Mouse (Mus musculus): ENCODE measurements at regions not wholly inside any gene's neighbourhood (a gene's known extent, or its start where the extent isn't known, plus 50 kb on each side); places are given as distances from the start of the nearest gene placed in this dataset.

DNA sequence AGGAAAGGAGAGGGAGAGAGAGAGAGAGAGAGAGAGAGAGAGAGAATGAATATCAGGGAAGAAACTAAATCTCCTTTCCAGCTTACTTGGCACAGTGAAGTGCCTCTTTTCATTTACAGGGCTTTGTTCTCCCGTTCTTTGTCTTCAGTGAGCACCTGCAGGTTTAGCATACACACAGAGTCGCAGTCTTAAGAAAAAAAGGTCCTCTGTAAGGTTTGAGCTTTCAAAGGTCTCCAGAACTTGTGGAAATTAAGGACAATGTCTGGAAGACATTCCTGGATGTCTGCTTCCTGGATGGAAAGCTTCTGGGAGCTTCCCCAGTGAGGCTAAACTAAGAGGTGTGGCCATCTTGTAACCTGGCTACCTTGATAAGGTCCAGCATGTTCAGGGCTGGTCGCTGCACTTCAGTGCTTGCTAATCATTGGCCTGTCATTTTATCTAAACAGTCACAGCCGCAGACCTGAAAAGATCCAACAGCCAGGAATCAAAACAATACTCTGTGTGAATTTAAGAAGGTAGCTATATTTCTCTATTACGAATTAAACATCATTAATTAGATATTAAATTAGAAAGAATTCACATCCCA is 113.1 kb upstream of the Ralgapa2 start:
- no peak for DNase-seq (ENCODE audit: low read depth)

GRCm38 (mm10) chr2:146626531-146626930 is 114.4 kb upstream of the Ralgapa2 start:
- no peak for DNase-seq (ENCODE audit: low read depth)

DNA sequence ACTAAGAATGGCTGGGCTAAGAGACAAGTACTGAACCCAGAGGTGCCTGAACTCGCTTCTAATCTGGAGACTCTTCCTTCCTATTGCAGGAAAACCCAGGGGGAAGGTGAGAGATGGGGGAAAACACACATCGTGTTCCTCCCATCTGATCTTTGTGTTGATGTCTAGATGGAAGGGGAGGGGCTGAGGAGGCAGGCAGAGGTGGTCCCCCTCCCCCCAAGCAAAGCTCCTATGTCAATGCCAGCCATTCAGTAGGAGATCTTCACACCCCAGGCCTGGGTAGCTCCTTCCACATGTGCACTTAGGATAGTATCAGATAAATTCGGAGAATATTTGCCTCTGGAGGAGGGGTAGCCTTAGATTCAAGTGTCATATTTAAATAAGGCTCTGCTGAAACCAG is 118.0 kb upstream of the Ralgapa2 start:
- DNase-seq (ENCODE audit: low read depth): no peak

- no peak for DNase-seq (ENCODE audit: low read depth)
Observed at GRCm38 (mm10) chr2:146631098-146631497, 119.0 kb upstream of the Ralgapa2 start.

DNA sequence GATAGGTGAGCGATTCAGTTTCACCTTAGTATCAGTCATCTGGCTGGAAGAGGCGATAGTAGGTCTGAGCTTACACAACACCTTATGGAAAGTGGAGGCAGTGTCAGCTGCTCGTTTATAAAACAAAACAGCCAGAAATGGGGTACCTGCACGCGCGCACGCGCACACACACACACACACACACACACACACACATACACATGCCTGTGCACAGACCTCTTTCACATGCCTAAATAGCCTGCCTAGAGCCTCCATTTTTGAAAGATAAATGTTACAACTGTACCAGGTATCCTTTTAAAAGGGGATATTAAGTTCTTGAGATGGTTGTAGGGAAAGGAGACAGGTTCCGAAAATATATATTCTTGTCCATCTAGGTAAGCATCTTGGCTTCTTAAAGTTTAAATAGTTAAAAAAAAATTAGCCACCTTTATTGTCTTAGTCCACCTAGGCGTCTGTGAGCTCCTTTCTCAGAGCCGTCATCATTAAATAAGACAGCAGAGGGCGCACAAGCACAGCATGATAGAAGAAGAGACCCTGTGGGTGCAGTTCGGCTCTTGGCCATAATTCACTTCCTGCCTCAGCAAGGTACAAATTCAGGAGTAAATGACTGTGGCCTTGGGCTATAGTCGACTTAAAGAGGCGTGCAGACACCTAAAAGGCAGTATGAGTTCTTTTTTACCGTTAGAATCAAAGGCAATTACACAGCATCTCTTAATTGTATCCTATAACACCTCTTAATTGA is 121.4 kb upstream of the Ralgapa2 start:
- peak; percentile 78 for DNase-seq (ENCODE audit: low read depth)

GRCm38 (mm10) chr2:146637573-146637972 is 125.4 kb upstream of the Ralgapa2 start:
- no peak for DNase-seq (ENCODE audit: low read depth)

DNA sequence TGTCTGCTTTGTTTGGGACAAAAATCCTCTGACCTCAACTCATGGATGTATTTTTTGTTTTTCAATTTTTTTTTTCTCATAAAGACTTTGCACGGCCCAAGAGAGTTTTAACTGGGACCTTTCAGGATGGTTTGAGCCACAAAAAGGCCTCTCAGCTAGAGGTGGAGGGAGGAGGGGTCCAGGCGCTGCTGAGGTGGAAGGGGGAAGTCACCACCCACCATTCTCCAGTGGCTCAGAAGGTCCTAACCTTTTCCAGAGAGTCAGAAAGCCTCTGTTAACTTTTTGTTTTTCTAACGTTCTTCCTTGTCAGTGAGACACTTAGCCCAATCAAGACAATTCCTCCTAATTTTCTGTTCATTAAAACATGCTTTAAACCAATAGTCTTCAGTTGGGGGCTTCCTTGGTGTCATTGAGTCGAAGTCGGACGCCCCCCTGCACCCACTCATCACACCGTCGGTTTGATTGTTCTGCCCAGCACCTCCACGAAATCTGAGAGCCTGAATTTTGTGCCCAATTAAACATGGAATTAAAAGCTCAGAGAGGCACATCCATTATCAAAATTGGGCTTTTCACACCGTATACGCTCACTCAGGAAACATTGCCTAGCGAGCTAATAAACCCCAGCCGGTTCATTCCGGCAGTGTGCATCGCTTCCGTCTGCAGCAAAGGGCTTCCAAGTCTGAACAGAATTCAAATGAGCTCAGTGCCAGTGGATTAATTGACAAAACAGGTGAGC is 134.3 kb upstream of the Ralgapa2 start:
- no peak for DNase-seq (ENCODE audit: low read depth)

GRCm38 (mm10) chr2:146646973-146647282 is 134.8 kb upstream of the Ralgapa2 start:
- no peak for DNase-seq (ENCODE audit: low read depth)

DNA sequence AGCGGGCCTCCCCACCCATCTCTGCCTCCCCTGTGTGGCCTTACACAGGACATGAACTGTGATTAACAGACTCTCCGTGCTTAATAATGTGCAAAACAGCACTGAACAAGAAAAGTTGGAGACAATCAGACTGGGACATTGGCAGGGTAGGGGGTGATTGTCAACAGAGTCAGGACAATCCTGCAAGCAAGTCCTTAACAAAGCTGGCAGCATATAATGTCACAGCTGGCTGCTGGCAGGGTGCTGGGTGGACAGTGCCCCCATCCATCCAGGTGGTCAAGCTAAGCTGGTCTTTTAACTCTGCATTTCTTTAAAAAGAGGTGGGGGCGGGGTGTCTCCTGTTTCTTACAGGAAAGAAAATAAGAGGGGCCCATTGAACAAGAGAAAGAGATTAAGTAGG is 149.2 kb upstream of the Ralgapa2 start:
- no peak for DNase-seq (ENCODE audit: low read depth)

GRCm38 (mm10) chr2:146672761-146673160 is 160.6 kb upstream of the Ralgapa2 start:
- DNase-seq (ENCODE audit: low read depth): no peak

DNA sequence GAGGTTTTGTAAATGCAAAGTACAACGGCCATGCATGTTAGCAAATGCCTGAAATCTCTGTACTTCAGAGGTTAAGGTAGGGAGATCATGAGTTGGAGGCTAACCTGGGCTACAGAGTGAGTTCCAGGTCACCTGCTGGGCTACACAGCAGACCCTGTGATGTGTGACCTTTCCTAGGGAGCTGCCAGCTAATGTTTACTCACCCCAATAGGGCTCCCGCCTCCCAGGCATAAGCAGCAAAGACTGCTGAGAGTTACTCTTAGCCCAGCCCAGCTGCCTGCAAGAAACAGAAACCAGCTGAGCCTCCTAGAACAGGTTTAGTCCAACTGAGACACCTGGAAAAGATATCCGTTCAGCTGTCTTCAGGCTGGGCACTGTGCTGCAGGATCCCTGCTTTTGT is 169.8 kb upstream of the Ralgapa2 start:
- DNase-seq (ENCODE audit: low read depth): no peak

DNA sequence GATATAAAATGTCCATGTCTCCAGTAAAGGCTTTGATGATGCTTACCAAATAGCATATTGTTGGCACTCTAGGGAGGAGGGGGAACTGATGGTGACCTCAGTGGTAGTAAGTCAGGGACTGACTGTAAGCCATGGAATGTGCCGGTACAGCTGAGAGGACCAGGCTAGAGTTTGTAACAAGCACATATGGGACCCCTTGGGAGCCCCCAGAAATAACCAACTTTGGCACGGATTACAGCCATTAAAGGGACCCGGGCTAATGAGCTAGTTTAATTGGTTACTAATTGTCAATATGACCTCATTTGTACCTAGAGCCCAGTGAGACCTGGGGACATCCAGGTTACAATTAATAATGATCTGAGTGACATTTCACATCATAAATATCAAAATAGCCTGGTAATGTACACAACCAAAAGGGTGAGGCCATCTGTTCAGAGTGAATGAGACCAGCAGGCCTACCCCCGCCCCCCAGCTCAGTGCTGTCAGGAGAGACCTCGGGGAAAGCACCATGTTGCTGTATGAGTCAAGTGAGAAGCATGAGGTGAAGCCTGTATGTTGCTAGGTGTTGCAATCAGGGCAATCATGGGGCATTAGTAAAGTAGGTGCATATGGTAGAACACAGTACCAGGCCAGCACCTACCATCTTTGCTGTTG is 169.7 kb upstream of the Kiz start:
- DNase-seq (ENCODE audit: low read depth): no peak

DNA sequence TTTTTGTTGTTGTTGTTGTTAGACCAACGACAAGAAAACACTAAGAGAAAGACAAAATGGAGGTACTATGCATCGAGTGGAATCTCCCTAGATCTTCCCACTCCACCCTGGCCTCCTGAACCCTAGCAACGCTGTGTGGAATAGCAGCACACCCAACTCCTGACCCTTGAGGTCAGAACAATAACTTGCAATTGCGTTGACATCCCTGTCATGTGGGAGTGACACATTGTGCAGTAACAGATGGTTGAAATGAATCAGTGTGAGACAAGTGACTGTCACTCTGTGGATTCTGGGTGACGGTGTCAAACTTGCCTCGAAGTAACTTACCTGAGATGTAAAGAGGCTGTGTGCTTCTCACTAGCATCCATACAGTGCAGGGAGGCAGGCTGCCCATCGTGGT is 167.1 kb upstream of the Kiz start:
- no peak for DNase-seq (ENCODE audit: low read depth)

GRCm38 (mm10) chr2:146693484-146693883 is 162.2 kb upstream of the Kiz start:
- no peak for DNase-seq (ENCODE audit: low read depth)

DNA sequence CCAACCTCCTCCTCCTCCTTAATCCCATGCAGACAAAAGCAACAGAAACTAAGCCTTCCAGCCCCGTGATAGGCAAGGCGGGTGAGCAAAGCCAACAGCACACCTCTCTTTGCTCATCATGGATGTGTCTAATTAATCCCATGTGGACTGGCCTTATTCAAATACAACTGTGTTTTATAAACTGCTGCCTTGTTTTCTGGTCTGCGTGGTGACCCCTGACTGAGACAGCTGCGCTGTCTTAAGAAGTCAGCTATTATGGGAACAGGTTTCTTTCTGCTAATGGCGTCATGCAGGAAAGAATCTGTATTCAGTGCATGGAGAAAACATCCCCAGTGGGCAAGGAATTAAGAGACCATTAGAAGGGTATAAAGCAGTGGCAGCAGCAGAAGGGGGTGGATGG is 161.6 kb upstream of the Kiz start:
- no peak for DNase-seq (ENCODE audit: low read depth)

DNA sequence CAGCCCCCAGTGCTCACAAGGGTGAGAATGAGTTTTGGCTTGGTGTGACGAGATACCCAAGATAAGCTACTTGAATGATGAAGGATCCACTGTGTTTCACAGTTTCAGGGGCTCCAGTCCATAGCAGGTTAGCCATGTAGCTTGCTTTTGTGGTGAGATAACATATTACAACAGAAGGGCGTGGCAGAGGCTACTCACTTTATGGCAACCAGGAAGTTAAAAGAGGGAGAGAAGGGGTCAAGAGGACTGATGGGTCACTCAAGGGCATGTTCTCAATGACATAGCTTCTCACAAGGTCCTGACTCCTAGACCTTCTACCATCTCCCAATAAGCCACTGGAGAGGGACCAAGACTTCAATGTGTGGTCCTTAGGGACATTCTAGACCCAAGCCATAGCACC is 159.4 kb upstream of the Kiz start:
- no peak for DNase-seq (ENCODE audit: low read depth)

GRCm38 (mm10) chr2:146696727-146697126 is 158.9 kb upstream of the Kiz start:
- no peak for DNase-seq (ENCODE audit: low read depth)

DNA sequence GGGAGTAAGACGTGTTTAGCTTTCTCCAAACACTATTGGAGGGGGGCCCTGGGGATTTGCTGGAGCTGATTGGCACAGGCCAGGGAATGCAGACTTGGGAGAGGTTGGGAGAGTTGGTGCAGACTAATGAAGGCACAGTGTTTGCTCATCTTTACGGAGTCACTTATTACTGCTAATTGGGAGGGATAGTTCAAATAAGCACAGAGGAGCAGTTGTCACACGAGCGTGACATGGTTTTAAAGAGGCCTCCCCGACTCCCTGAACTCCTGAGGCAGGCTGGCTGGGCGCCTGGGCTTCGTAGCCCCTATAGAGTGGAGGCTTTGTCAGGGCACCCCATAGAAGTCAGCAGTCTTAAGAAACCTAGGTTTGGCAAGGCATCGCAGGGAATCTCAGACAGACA is 145.0 kb upstream of the Kiz start:
- DNase-seq (ENCODE audit: low read depth): no peak

GRCm38 (mm10) chr2:146721184-146721715 is 134.4 kb upstream of the Kiz start:
- no peak for DNase-seq (ENCODE audit: low read depth)

GRCm38 (mm10) chr2:146722351-146723025 is 133.2 kb upstream of the Kiz start:
- no peak for DNase-seq (ENCODE audit: low read depth)

- DNase-seq (ENCODE audit: low read depth): no peak
Observed at GRCm38 (mm10) chr2:146723172-146723571, 132.5 kb upstream of the Kiz start.

DNA sequence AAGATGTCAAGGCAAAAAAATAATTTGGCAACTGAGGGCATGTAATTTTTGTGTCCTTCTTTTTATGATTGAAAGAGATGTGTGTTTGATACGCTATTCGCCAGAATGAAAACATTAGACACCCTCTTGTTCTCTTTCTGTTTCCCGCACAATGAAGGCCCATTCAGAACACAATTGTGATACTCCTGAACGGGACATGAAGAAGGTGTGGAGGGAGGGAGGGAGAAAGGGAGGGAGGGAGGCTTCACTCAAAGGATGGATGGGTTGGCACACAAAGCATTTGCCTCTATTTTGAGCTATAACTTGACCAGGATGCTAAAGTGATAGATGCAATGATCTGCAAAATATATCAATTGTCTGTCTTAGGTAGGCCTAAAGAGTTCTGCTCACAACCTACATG is 132.0 kb upstream of the Kiz start:
- no peak for DNase-seq (ENCODE audit: low read depth)

Measured in induced T-regulatory cell, adult 2 months (primary cell).